8 mouse cellular contexts compared by ENCODE assay signal in the genomic region with DNA sequence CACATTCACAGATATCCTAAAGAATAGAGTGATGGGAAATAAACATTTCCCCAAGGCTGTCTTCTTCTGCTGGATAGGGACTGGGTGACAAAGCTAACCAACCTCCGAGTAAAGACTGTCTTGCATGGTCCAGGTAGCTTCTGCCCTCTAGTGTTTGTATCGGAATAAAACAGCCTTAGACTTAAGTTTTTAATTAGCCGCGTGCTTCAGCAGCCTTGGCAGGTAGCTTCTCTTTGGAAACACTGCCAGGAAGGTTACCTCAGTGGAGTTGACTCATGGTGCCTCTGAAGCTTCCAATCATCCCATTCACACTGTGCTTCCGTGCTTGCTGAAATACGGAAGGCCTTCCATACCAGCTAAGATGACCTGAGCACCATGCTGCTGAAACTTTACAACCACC.
A peak's percentile ranks its signal among the peaks of the same experiment; 100 is the strongest.
DNase-seq lines count a peak whose midpoint lies in the region; ATAC-seq and TF ChIP-seq lines count a peak whose summit lies in the region.

No protein-coding gene starts in this region.

- no peaks in the 10 kb centered on the region for H3K9me3 ChIP-seq in lung, postnatal 0 days (ENCODE audit: low read length)
- no peaks in the 10 kb centered on the region for H3K9me3 ChIP-seq in stomach, postnatal 0 days (ENCODE audit: control insufficient read depth, low read length)

- peak; percentile 11 for DNase-seq in adrenal gland, adult 8-10 months
- DNase-seq in adrenal gland, adult 18-20 months (ENCODE audit: low spot score in 2 of 2) = no peak
- no peak for DNase-seq in spleen, adult 2 months (ENCODE audit: low read depth in 1 of 2, low spot score in 2 of 2)
- no peak for DNase-seq in spleen, postnatal 4 days (ENCODE audit: low spot score in 2 of 2)
- DNase-seq in cerebellum, postnatal 10 days = peak; percentile 72 to 84
- peak; percentile 32 to 65 for DNase-seq in heart, postnatal 10 days
- peak; percentile 85 for DNase-seq in lung, postnatal 0 days (ENCODE audit: low spot score)
- peak; percentile 16 for DNase-seq in stomach, postnatal 0 days (ENCODE audit: low spot score)

- intact Hi-C loops in heart, postnatal 10 days (cut with DNase I) = loop anchor here (1.0 to 10.0 kb wide), 4 partner anchors 556 to 1456 kb away; partner anchors contain the start of gene Slco3a1

- ATAC-seq in lung, postnatal 0 days = peak; percentile 48
- no peak; the same call in 1 of the 2 replicates for ATAC-seq in stomach, postnatal 0 days (ENCODE audit: low FRiP score, low TSS enrichment)

- H3K4me3 ChIP-seq in spleen, adult 2 months (ENCODE audit: extremely low read depth, insufficient read depth, insufficient read length) = no peak overlapping the region
- no peak overlapping the region for H3K4me3 ChIP-seq in lung, postnatal 0 days (ENCODE audit: low read depth, low read length)
- H3K4me3 ChIP-seq in stomach, postnatal 0 days (ENCODE audit: low read depth, low read length) = no peak overlapping the region

- no peaks in the 10 kb centered on the region for H3K27me3 ChIP-seq in spleen, adult 2 months (ENCODE audit: control insufficient read depth, insufficient read depth, low read length)
- H3K27me3 ChIP-seq in lung, postnatal 0 days (replicated peaks; ENCODE audit: insufficient read depth, low read length) = no peaks in the 10 kb centered on the region
- H3K27me3 ChIP-seq in stomach, postnatal 0 days (ENCODE audit: control insufficient read depth, insufficient read depth, low read length) = no peaks in the 10 kb centered on the region

- TF ChIP-seq CTCF in spleen, adult 2 months (IDR thresholded peaks at IDR 0.05; ENCODE audit: extremely low read depth, insufficient read depth, insufficient read length, insufficient replicate concordance) = peak; percentile 8; the same call in 1 of the 2 replicates
- peak; percentile 91 for TF ChIP-seq CTCF in lung, postnatal 0 days (IDR thresholded peaks at IDR 0.05)
- TF ChIP-seq CTCF in stomach, postnatal 0 days (IDR thresholded peaks at IDR 0.05; ENCODE audit: low read depth) = peak; percentile 89

- no peaks in the 10 kb centered on the region for H3K36me3 ChIP-seq in spleen, adult 2 months (ENCODE audit: control insufficient read depth, insufficient read depth, low read length)
- no peaks in the 10 kb centered on the region for H3K36me3 ChIP-seq in lung, postnatal 0 days (ENCODE audit: insufficient read depth, low read length)
- no peaks in the 10 kb centered on the region for H3K36me3 ChIP-seq in stomach, postnatal 0 days (ENCODE audit: control insufficient read depth, insufficient read depth, low read length)

- WGBS in spleen, adult 2 months = 15% methylated on average over 6 of the region's 6 CpGs
- whole genome bisulfite sequencing in lung, postnatal 0 days = 10% methylated on average over 6 of the region's 6 CpGs
- 9% methylated on average over 6 of the region's 6 CpGs for WGBS in stomach, postnatal 0 days

- no peak overlapping the region for H3K4me2 ChIP-seq in lung, postnatal 0 days (replicated peaks; ENCODE audit: low read depth, low read length)
- H3K4me2 ChIP-seq in stomach, postnatal 0 days (replicated peaks; ENCODE audit: low read depth) = no peak overlapping the region

- H3K27ac ChIP-seq in spleen, adult 2 months (ENCODE audit: insufficient read depth, low read length) = no peak overlapping the region
- no peak overlapping the region for H3K27ac ChIP-seq in lung, postnatal 0 days (ENCODE audit: low read length)
- H3K27ac ChIP-seq in stomach, postnatal 0 days (replicated peaks) = no peak overlapping the region

- no peaks in the 10 kb centered on the region for H3K4me1 ChIP-seq in spleen, adult 2 months (ENCODE audit: control insufficient read depth, insufficient read depth, insufficient read length)
- no peaks in the 10 kb centered on the region for H3K4me1 ChIP-seq in lung, postnatal 0 days (ENCODE audit: insufficient read depth, low read depth, low read length)
- H3K4me1 ChIP-seq in stomach, postnatal 0 days (replicated peaks; ENCODE audit: control insufficient read depth, insufficient read depth) = no peaks in the 10 kb centered on the region

- no peak for TF ChIP-seq EP300 in lung, postnatal 0 days (IDR thresholded peaks at IDR 0.05)
- no peak for TF ChIP-seq EP300 in stomach, postnatal 0 days (optimal IDR thresholded peaks at IDR 0.05)

- H3K9ac ChIP-seq in lung, postnatal 0 days (replicated peaks; ENCODE audit: low read depth) = no peak overlapping the region
- no peak overlapping the region for H3K9ac ChIP-seq in stomach, postnatal 0 days (ENCODE audit: low read length)

- TF ChIP-seq POLR2A in spleen, adult 2 months (IDR thresholded peaks at IDR 0.05; ENCODE audit: low read depth, low read length) = no peak

Comparison
In these comparisons a context has a peak if more than half of its experiments do, and no peak if none do; other contexts are left out.
1. DNase-seq: peak in adrenal gland, adult 8-10 months (single experiment), cerebellum, postnatal 10 days (2 of 2), heart, postnatal 10 days (2 of 2), lung, postnatal 0 days (single experiment) and stomach, postnatal 0 days (single experiment); none in adrenal gland, adult 18-20 months (0 of 2), spleen, adult 2 months (0 of 2) and spleen, postnatal 4 days (0 of 2).
2. CTCF ChIP-seq: peak in every context shown above with its lines; median percentile 91 in lung, postnatal 0 days; 89 in stomach, postnatal 0 days; 8 in spleen, adult 2 months.